Mouse (Mus musculus) cortical plate, adult 2 months (tissue): ENCODE measurements around the gene Lin28b. TPM values are rescaled to one million over a fixed set of nuclear protein-coding genes. Genes with fewer than 3 reads are reported as not detected.

Experiments used
- H3K27ac ChIP-seq: fragments of 200-500 bp; 2 replicates; pipeline ENCODE4 v1.5.1; 2012; ENCODE audit warnings: low read length, control low read depth, inconsistent platforms; ENCODE audit not compliant: insufficient read depth
- H3K4me1 ChIP-seq: fragments of 200-500 bp; 2 replicates; pipeline ENCODE4 v1.6.1; 2011; ENCODE audit warnings: low read length; ENCODE audit not compliant: control insufficient read depth, insufficient read depth
- H3K4me3 ChIP-seq: fragments of 200-500 bp; 2 replicates; pipeline ENCODE4 v1.5.1; 2011; ENCODE audit warnings: mild to moderate bottlenecking, low read length, control low read depth; ENCODE audit not compliant: insufficient read depth
- CTCF ChIP-seq: fragments of 200-500 bp; IDR thresholded peaks from 2 replicates; pipeline ENCODE4 v1.5.1; 2011; ENCODE audit warnings: mild to moderate bottlenecking, control low read depth, low read length; ENCODE audit not compliant: insufficient read depth; ENCODE audit errors: extremely low read depth
- POLR2A ChIP-seq: fragments of 200-500 bp; IDR thresholded peaks from 2 replicates; pipeline ENCODE4 v1.6.1; 2011; ENCODE audit warnings: mild to moderate bottlenecking, low read length, control low read depth; ENCODE audit not compliant: insufficient read depth; ENCODE audit errors: extremely low read depth
- polyA plus RNA-seq: library from polyadenylated mRNA; depleted of rRNA; stranded (reverse); fragments of >200 nt; gene quantifications from 2 replicates; pipeline ENCODE4 v1.2.3, GENCODE M21; 2012; rRNA removed

Gene Lin28b
- polyA plus RNA-seq, 1 experiment = 3.6 TPM

DNA sequence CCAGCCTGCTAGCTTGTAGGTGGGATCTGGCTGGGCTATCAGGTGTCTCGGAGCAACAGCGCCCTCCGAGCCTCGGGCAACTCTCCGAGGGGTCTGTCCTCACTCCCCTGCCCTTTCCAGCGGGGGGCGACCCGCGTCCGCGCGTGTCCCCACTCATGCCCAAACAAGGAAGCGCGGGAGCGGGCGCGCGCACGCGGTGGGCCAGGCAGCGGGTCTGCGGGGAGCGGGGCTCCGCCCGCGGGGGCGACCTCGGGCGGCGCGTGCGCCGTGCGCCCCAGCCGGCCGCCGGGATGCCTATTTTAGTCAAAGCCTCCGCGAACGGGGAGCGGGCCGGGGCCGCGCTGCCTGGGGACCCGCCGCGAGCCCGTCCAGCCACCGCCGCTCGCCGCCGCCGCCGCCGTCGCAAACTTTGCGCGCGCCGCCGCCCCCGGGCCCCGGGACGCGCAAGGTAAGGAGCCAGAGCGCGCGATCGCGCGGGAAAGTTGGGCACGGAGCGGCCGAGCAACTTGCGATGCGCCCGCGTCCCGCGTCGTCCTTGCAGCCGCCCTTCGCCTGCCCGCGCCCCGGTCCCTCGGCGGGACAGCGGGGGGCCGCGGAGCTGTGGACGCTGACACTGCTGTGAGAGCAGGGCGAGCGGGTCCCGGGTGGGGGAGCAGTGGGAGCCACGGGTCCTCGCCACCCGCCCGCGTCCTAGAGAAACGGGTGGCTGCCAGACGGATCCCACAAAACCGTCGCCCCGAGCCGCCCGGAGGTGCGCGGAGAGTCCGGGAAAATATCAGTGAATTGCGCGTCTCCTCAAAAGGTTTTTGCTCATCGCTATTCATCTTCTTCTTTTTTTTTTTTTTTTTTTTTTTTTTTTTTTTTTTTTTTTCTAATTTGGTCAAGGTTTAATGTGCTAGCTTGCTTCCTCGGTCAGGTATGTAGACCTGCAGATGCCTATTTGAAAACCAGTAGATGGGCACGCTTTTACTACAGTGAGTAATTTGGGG lies 150.5 kb downstream of the Lin28b start, which contains the start of gene Bves:
TSS of gene Bves (plus strand) at position 339 of the 989 bp plus-strand sequence.
- TF ChIP-seq POLR2A (no peak), CTCF (no peak)
- Histone ChIP-seq H3K27ac (no peak within 1 kb of the TSS), H3K4me1 (no peaks in the 10 kb centered on the region), H3K4me3 (peak within 1 kb of the TSS; percentile 56)

GRCm38 (mm10) chr10:45334925-45335324 lies 151.3 kb downstream of the Lin28b start:
- TF ChIP-seq CTCF (no peak), POLR2A (no peak)
- H3K27ac ChIP-seq = no peak overlapping the region
- H3K4me1 ChIP-seq = no peaks in the 10 kb centered on the region
- peak overlapping the region; percentile 56; the same call in 1 of the 2 replicates for H3K4me3 ChIP-seq

GRCm38 (mm10) chr10:45328196-45329000 lies 157.8 kb downstream of the Lin28b start:
- H3K27ac ChIP-seq = no peak overlapping the region
- TF ChIP-seq POLR2A (no peak), CTCF (no peak)
- H3K4me3 ChIP-seq = no peak overlapping the region
- no peaks in the 10 kb centered on the region for H3K4me1 ChIP-seq

Other genes starting within 250 kb of the Lin28b start
- gene Bves, start 150.6 kb downstream of the Lin28b start, polyA plus RNA-seq = 0.89 and 0.94 TPM in 2 replicates
- gene Hace1, start 91.4 kb upstream of the Lin28b start, polyA plus RNA-seq = 54.6 and 55.1 TPM in 2 replicates